Mouse (Mus musculus) kidney, adult 2 months (tissue): ENCODE measurements around the gene B3gnt7.

Experiments used
- CTCF ChIP-seq: fragments of 200-500 bp; conservative IDR thresholded peaks from 2 replicates; pipeline ENCODE4 v1.5.1; 2011; ENCODE audit warnings: low read depth, mild to moderate bottlenecking, control low read depth, low read length, moderate library complexity, mixed read lengths; ENCODE audit not compliant: insufficient read depth, insufficient read length
- POLR2A ChIP-seq: fragments of 200-500 bp; IDR thresholded peaks from one replicate; pipeline ENCODE4 v1.6.1; 2011; ENCODE audit warnings: low read depth, low read length, control low read depth

DNA sequence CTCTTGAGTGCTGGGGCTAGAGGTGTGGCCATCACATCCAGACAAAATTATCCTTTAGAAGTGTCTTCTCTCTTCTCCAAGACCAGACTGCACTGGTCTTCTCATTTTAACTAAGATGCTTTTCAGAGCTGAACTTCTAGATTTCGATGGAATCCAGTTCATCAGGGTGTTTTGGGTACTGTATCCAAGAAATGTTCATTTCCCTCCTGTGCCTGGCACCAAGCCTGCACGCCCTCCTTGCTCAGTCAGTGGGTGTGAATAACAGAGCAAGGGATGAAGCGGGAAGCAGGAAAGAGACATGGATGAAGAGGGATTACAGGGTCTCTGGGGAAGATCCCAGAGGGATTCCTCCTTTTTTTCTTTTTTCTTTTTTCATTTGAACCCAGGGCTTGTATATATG, 12.2 kb upstream of the B3gnt7 start:
- TF ChIP-seq POLR2A (no peak), CTCF (no peak)
